Mouse (Mus musculus): Measurements from ENCODE around the gene Tspan14.

Gene Tspan14

GRCm38 (mm10) chr14:40966392-40966861, at the start of gene Tspan14:
Gene Tspan14 (minus strand): TSS chr14:40966807.
- no peak for DNase-seq

GRCm38 (mm10) chr14:41014701-41015240, 48.2 kb upstream of the Tspan14 start:
- peak; percentile 14 for DNase-seq

GRCm38 (mm10) chr14:41013630-41014613, 47.3 kb upstream of the Tspan14 start, which contains the start of gene Fam213a:
Gene Fam213a (minus strand): TSS chr14:41013788.
- DNase-seq: peak; percentile 94

- peak; percentile 26 for DNase-seq
Observed at GRCm38 (mm10) chr14:41013143-41013542, 46.5 kb upstream of the Tspan14 start.

- no peak for DNase-seq
Observed at GRCm38 (mm10) chr14:41011916-41012315, 45.3 kb upstream of the Tspan14 start.

GRCm38 (mm10) chr14:41008138-41008537, 41.5 kb upstream of the Tspan14 start:
- DNase-seq: no peak

GRCm38 (mm10) chr14:41007641-41008040, 41.0 kb upstream of the Tspan14 start:
- no peak for DNase-seq

- DNase-seq: no peak
Observed at GRCm38 (mm10) chr14:41006899-41007298, 40.3 kb upstream of the Tspan14 start.

GRCm38 (mm10) chr14:41006263-41006662, 39.7 kb upstream of the Tspan14 start:
- no peak for DNase-seq

- no peak for DNase-seq
Observed at GRCm38 (mm10) chr14:41005716-41006115, 39.1 kb upstream of the Tspan14 start.

- no peak for DNase-seq
Observed at GRCm38 (mm10) chr14:41004201-41005141, 37.9 kb upstream of the Tspan14 start.

GRCm38 (mm10) chr14:41001576-41001975, 35.0 kb upstream of the Tspan14 start:
- DNase-seq: no peak

- DNase-seq: no peak
Observed at GRCm38 (mm10) chr14:41000801-41001200, 34.2 kb upstream of the Tspan14 start.

GRCm38 (mm10) chr14:40999904-41000645, 33.5 kb upstream of the Tspan14 start:
- DNase-seq: no peak

GRCm38 (mm10) chr14:40996171-40996570, 29.6 kb upstream of the Tspan14 start:
- DNase-seq: no peak

GRCm38 (mm10) chr14:40992464-40992863, 25.9 kb upstream of the Tspan14 start:
- DNase-seq: no peak

GRCm38 (mm10) chr14:40988780-40989179, 22.2 kb upstream of the Tspan14 start:
- DNase-seq: no peak

GRCm38 (mm10) chr14:40987184-40987583, 20.6 kb upstream of the Tspan14 start:
- DNase-seq: no peak

GRCm38 (mm10) chr14:40985635-40986034, 19.0 kb upstream of the Tspan14 start:
- no peak for DNase-seq

GRCm38 (mm10) chr14:40979723-40980122, 13.1 kb upstream of the Tspan14 start:
- no peak for DNase-seq

- DNase-seq: peak; percentile 48
Observed at GRCm38 (mm10) chr14:40979002-40979401, 12.4 kb upstream of the Tspan14 start.

- peak; percentile 81 for DNase-seq
Observed at GRCm38 (mm10) chr14:40975127-40975721, 8.6 kb upstream of the Tspan14 start.
